Mouse (Mus musculus) CH12.LX (cell line): Measurements from ENCODE around the gene Rps21. TPM values are rescaled to one million over a fixed set of nuclear protein-coding genes. Genes with fewer than 3 reads are reported as not detected.

ENCODE experiments used
- DNase-seq: peaks from one replicate; pipeline ENCODE4 v3.0.0-alpha.2; 2013; ENCODE audit errors: extremely low read depth
- H3K27ac ChIP-seq: 2 replicates; pipeline ENCODE4 v1.5.1; 2012; ENCODE audit warnings: low read depth, mild to moderate bottlenecking, control low read depth, moderate library complexity; ENCODE audit not compliant: insufficient read depth
- H3K27me3 ChIP-seq: replicated peaks from 2 replicates; pipeline ENCODE3; 2012; ENCODE audit warnings: inconsistent platforms
- H3K36me3 ChIP-seq, 2 experiments: replicated peaks in 1 of 2; 2 replicates each; pipeline versions ENCODE3 to v1.6.1; 2012; ENCODE audit warnings: inconsistent platforms in 1 of 2, low read length in 1 of 2, mild to moderate bottlenecking in 1 of 2, mixed read lengths in 1 of 2, moderate library complexity in 1 of 2; ENCODE audit not compliant: control insufficient read depth in 1 of 2, insufficient read depth in 1 of 2
- H3K4me1 ChIP-seq, 2 experiments: 2 replicates each; pipeline ENCODE4 v1.6.1; 2012; ENCODE audit warnings: inconsistent platforms in 1 of 2, moderate library complexity in 1 of 2; ENCODE audit not compliant: insufficient read depth in 2 of 2, control insufficient read depth in 1 of 2
- H3K4me2 ChIP-seq: 2 replicates; pipeline ENCODE4 v1.6.1; 2012; ENCODE audit warnings: low read depth, mild to moderate bottlenecking, control low read depth; ENCODE audit not compliant: poor library complexity, insufficient read depth, severe bottlenecking
- H3K4me3 ChIP-seq, 3 experiments: fragments of 150-350 bp in 1 of 3; sonication (generic) in 1 of 3; replicated peaks in 1 of 3; 2 replicates each; pipeline versions ENCODE3 to v1.5.1; 2011 to 2012; ENCODE audit warnings: low read depth in 2 of 3, low read length in 2 of 3, mild to moderate bottlenecking in 2 of 3, moderate library complexity in 2 of 3, control low read depth in 1 of 3, improper control_type of control experiment in 1 of 3, inconsistent platforms in 1 of 3, mixed read lengths in 1 of 3; ENCODE audit not compliant: poor library complexity in 1 of 3
- H3K79me2 ChIP-seq: replicated peaks from 2 replicates; pipeline ENCODE4 v1.6.1; 2012; ENCODE audit warnings: mild to moderate bottlenecking, moderate library complexity; ENCODE audit not compliant: control insufficient read depth, poor library complexity, insufficient read depth, severe bottlenecking; ENCODE audit errors: extremely low read depth
- H3K9ac ChIP-seq: 2 replicates; pipeline ENCODE4 v1.6.1; 2012; ENCODE audit warnings: low read depth, mild to moderate bottlenecking, control low read depth, moderate library complexity; ENCODE audit not compliant: insufficient read depth
- H3K9me3 ChIP-seq: replicated peaks from 2 replicates; pipeline ENCODE3; 2012; ENCODE audit warnings: low read length, inconsistent platforms, mixed read lengths
- CTCF ChIP-seq, 2 experiments: IDR thresholded peaks in 1 of 2; conservative IDR thresholded peaks in 1 of 2; 2 replicates each; pipeline ENCODE4 v1.5.1; 2011 to 2012; ENCODE audit warnings: low read depth in 2 of 2, low read length in 2 of 2, improper control_type of control experiment in 1 of 2, inconsistent platforms in 1 of 2, mild to moderate bottlenecking in 1 of 2, moderate library complexity in 1 of 2
- E2F4 ChIP-seq: IDR thresholded peaks from 2 replicates; pipeline ENCODE4 v1.6.1; 2011; ENCODE audit warnings: low read depth, low read length, improper control_type of control experiment; ENCODE audit not compliant: insufficient replicate concordance
- ELF1 ChIP-seq: IDR thresholded peaks from 2 replicates; pipeline ENCODE4 v1.6.1; 2014; ENCODE audit warnings: low read depth, mild to moderate bottlenecking, inconsistent platforms, low read length, improper control_type of control experiment
- GABPA ChIP-seq: IDR thresholded peaks from 2 replicates; pipeline ENCODE4 v1.6.1; 2012; ENCODE audit warnings: low read depth, low read length, improper control_type of control experiment, inconsistent platforms; ENCODE audit not compliant: insufficient replicate concordance
- IRF4 ChIP-seq: IDR thresholded peaks from 2 replicates; pipeline ENCODE4 v1.6.1; 2014; ENCODE audit warnings: low read depth, mild to moderate bottlenecking, inconsistent platforms, low read length, improper control_type of control experiment
- JUN ChIP-seq: IDR thresholded peaks from 2 replicates; pipeline ENCODE4 v1.6.1; 2011; ENCODE audit warnings: low read depth, mild to moderate bottlenecking, low read length, improper control_type of control experiment, moderate library complexity; ENCODE audit not compliant: insufficient read depth
- MAZ ChIP-seq: IDR thresholded peaks from 2 replicates; pipeline ENCODE4 v1.6.1; 2012; ENCODE audit warnings: low read depth, mild to moderate bottlenecking, inconsistent platforms, low read length, improper control_type of control experiment, moderate library complexity
- NELFE ChIP-seq: IDR thresholded peaks from 2 replicates; pipeline ENCODE4 v1.6.1; 2011; ENCODE audit warnings: low read depth, low read length, improper control_type of control experiment
- NRF1 ChIP-seq: IDR thresholded peaks from 2 replicates; pipeline ENCODE4 v1.6.1; 2014; ENCODE audit warnings: low read depth, mild to moderate bottlenecking, inconsistent platforms, low read length, improper control_type of control experiment, moderate library complexity
- POLR2A ChIP-seq: IDR thresholded peaks from 2 replicates; pipeline ENCODE4 v1.6.1; 2011; ENCODE audit warnings: low read depth, mild to moderate bottlenecking, improper control_type of control experiment, low read length
- POLR2AphosphoS2 ChIP-seq: IDR thresholded peaks from 2 replicates; pipeline ENCODE4 v1.6.1; 2011; ENCODE audit warnings: low read depth, low read length, improper control_type of control experiment
- SMC3 ChIP-seq: IDR thresholded peaks from 2 replicates; pipeline ENCODE4 v1.6.1; 2011; ENCODE audit warnings: low read depth, low read length, improper control_type of control experiment
- TBP ChIP-seq: conservative IDR thresholded peaks from 2 replicates; pipeline ENCODE4 v1.6.1; 2011; ENCODE audit warnings: low read depth, low read length, improper control_type of control experiment
- UBTF ChIP-seq: IDR thresholded peaks from 2 replicates; pipeline ENCODE4 v1.6.1; 2012; ENCODE audit warnings: low read depth, mild to moderate bottlenecking, inconsistent platforms, low read length, improper control_type of control experiment, moderate library complexity
- ZC3H11A ChIP-seq: IDR thresholded peaks from 2 replicates; pipeline ENCODE4 v1.6.1; 2012; ENCODE audit warnings: low read depth, mild to moderate bottlenecking, inconsistent platforms, low read length, improper control_type of control experiment
- ZKSCAN1 ChIP-seq: IDR thresholded peaks from 2 replicates; pipeline ENCODE4 v1.6.1; 2012; ENCODE audit warnings: low read depth, inconsistent platforms, low read length, improper control_type of control experiment, borderline replicate concordance
- ZMIZ1 ChIP-seq: IDR thresholded peaks from 2 replicates; pipeline ENCODE4 v1.6.1; 2012; ENCODE audit warnings: low read depth, mild to moderate bottlenecking, inconsistent platforms, low read length, improper control_type of control experiment
- dilution Hi-C: fragments of 300-500 bp; cut with MboI; formaldehyde crosslinking; loops from 2 replicates; pipeline ENCODE4 v1.14.3; 2020; ENCODE audit warnings: low sequenced_read_pairs; ENCODE audit not compliant: extremely low pct_unique_long_range_greater_than_20kb, extremely low pct_ligation_motif_present
- in situ Hi-C: fragments of 300-500 bp; cut with MboI; formaldehyde crosslinking; loops from 3 replicates; pipeline ENCODE4 v1.14.3; 2019; ENCODE audit warnings: low sequenced_read_pairs, low pct_ligation_motif_present, low pct_unique_long_range_greater_than_20kb, mixed read lengths
- polyA plus RNA-seq: library from polyadenylated mRNA; unstranded; fragments of >175 nt; gene quantifications from 2 replicates; pipeline ENCODE4 v1.2.1, GENCODE M21; 2012; ENCODE audit warnings: low read depth; ENCODE audit not compliant: insufficient read length
- total RNA-seq, 2 experiments: library from RNA; depleted of rRNA; stranded (reverse); fragments of 300-350 nt in 1 of 2; fragments of >200 nt in 1 of 2; gene quantifications; 2 replicates each; pipeline ENCODE4 v1.2.3; 2012 to 2014

Gene Rps21
- total and polyA plus RNA-seq, 3 experiments, result 705 to 3,770 (median 1,686) TPM

- Histone ChIP-seq H3K4me3 (no peak overlapping the region), H3K27ac (no peak overlapping the region), H3K36me3 (no peaks in the 10 kb centered on the region), H3K27me3 (peaks cover 27% of the 10 kb centered on the region), H3K4me1 (peaks cover 0 to 3% of the 10 kb centered on the region in 2 experiments; a peak in 1 of 4 replicates), H3K9ac (no peak overlapping the region), H3K79me2 (no peaks in the 10 kb centered on the region), H3K4me2 (no peak overlapping the region), H3K9me3 (peaks cover 4% of the 10 kb centered on the region)
- no peak for DNase-seq
- in situ Hi-C loops, result no loop called here
- TF ChIP-seq IRF4, result no peak
- no peak; the same call in 1 of the 2 replicates for TF ChIP-seq SMC3
- TF ChIP-seq CTCF (conservative IDR thresholded peaks at IDR 0.05 in 1 of 2, IDR thresholded peaks at IDR 0.05 in 1 of 2; ENCODE audit: low read depth in 2 of 2, low read length in 2 of 2), result peak in 1 of 2 experiments; percentile 64; a peak in 2 of 4 replicates
- dilution Hi-C loops, result no loop called here
These were observed 44.9 kb upstream of the Rps21 start for GRCm38 (mm10) chr2:180212255-180212654.

GRCm38 (mm10) chr2:180214352-180214978 lies 42.7 kb upstream of the Rps21 start:
- Histone ChIP-seq H3K36me3 (no peaks in the 10 kb centered on the region), H3K27me3 (peaks cover 46% of the 10 kb centered on the region), H3K9me3 (peaks cover 4% of the 10 kb centered on the region), H3K9ac (no peak overlapping the region), H3K4me3 (no peak overlapping the region), H3K27ac (no peak overlapping the region), H3K79me2 (no peaks in the 10 kb centered on the region), H3K4me1 (peaks cover 0 to 3% of the 10 kb centered on the region in 2 experiments; a peak in 2 of 4 replicates), H3K4me2 (no peak overlapping the region)
- in situ Hi-C loops (no loop called here), dilution Hi-C loops (no loop called here)
- no peak for TF ChIP-seq NRF1
- no peak for TF ChIP-seq NELFE
- TF ChIP-seq SMC3, result no peak
- TF ChIP-seq POLR2A, result no peak
- no peak for TF ChIP-seq ZMIZ1
- no peak for TF ChIP-seq E2F4
- TF ChIP-seq ELF1, result no peak
- TF ChIP-seq POLR2AphosphoS2, result no peak
- no peak for TF ChIP-seq JUN
- no peak for TF ChIP-seq UBTF
- TF ChIP-seq GABPA, result no peak
- no peak for TF ChIP-seq MAZ
- no peak for TF ChIP-seq ZC3H11A
- no peak for TF ChIP-seq TBP
- TF ChIP-seq ZKSCAN1, result no peak
- no peak for DNase-seq
